Mouse (Mus musculus) ovary, adult 18-20 months (tissue): ENCODE measurements at regions not wholly inside any gene's neighbourhood (a gene's known extent, or its start where the extent isn't known, plus 50 kb on each side); places are given as distances from the start of the nearest gene placed in this dataset.

ENCODE experiments used
- DNase-seq: peaks from one replicate; pipeline ENCODE4 v3.0.0; 2022; ENCODE audit warnings: low spot score, mixed read lengths

DNA sequence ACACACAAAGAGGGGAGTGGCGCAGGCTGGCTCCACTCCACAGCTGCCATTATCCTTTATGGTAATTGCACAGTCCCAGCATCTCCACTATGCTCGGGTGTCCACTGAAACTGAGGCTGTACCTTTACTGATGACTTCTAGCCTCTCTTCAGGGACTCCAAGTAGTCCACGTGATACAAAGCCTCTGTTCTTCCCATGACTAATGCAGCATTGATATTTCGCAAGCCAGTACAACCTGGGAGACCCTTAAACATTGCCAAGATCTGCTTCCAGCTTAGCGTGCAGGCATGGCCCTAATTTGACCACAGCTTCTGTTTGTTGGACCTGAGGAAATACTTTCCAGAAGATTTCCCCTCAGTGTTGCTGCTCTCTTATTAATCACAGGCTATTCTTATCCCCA is 215.8 kb downstream of the Galc start:
- DNase-seq = no peak

DNA sequence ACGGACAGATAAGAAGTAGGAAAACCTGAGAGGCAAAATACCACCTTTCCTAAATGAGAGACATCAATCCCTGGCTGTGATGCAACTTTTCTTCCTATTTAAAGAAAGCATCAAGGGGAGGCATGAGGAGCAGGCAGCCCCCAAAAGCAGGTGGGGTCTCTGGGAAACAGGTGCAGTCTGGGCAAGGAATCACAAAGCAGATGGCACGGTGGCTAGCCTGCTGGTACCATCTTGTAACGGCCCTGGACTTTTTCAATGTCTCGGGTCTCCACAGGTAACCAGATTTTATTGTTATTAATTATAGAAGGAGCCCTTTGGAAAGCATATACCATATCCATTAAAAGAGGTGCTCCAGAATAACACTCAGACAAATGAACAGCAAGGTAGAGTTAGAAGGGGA is 219.6 kb downstream of the Galc start:
- DNase-seq = no peak

DNA sequence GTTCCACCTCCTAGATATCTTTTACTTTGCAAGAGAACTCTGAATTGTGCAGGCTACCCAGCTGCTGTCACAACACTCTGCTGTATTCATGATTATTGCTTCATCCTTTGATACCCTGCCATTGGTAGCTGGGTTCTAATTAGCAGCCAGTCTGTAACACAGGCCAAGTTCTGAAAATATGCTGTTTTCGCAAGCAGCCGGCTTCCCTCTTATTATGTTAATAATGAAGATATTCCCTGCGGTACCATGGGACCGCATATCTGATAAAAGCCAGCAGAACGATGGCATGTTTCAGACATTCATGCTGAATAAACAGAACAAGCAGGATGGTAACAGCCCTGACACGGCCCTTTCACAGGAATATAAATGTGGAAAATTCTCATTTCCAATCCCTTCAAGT is 235.6 kb downstream of the Galc start:
- DNase-seq = no peak

DNA sequence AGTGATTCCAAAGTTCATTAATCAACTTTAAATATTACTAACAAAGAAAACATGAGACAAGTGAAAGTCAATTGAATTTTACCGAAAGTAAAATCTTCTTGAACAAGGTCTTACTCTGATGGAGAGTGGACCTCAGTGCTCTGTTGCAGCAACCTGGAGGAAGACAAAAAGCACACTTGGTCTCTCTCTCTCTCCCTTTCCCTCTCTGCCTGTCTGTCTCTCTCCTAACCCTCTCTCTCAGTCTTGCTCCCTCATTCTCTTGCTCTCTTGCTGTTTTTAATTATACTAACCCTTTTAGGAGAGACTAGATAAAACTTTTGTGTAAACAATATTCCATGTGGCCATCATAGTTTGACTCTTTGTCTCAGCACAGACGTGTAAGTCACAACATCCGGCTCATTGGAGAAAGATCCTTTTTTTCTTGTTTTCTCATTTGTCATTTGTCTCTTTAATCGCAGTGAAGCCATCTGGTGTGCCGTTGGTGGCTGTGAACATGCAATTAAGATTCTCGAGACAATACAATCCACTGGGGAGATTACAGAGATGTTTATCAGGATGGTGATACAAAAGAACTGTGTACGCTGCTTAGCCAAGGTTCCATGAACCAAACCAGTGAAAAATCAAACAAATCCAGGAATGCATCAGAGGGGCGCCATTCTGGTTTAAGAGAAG is 244.5 kb downstream of the Galc start:
- DNase-seq = no peak

DNA sequence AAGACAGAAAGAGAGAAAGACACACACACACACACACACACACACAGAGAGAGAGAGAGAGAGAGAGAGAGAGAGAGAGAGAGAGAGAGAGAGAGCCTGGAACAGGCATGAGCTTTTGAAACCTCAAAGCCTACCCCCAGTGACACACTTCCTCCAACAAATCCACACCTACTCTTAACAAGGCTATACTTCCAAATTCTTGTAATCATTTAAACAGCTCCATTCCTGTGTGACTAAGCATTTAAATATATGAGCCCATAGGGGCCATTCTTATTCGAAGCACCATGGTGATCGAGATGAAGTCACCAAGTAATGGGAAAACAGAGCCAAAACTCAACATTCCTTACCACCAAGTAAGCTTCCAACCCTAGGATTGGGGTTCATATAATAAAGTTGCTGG is 250.1 kb downstream of the Galc start:
- DNase-seq = no peak

DNA sequence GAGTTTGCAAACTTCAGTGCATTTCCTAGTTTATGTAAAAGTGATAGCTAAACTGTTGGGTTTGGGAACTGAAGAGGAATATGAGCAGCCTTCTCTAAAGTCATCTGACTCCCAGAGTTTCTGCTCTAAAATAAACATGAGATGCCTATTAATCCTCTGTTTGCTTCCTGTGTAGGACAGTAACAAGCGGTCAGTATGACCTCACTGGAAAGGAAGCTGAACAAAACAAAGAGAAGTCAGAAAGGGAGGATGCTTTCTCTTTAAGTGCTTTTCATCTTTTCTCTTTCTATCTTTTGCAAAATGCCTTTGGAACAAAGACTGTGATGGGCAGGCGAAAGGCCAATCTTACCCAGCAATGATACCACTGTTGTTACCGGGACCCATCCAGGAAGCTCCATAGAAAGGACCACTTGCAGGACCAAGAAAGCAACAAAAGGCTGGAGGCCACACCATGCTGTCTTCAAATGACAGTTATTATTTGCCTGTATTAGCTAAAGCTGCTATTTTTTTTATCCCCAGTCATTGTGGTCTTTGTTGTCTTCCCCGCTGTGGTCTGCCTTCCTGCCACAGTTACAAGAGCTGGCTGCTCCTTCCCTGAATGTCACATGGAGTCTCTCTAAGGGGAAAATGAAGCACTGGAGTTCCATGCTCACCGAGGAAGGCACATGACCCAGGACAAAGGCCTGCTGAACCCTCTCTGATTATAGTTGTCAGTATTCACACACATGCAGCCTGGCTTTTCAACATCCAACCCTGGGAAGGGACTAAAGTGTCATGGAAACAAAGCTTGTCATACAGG is 253.4 kb downstream of the Galc start:
- DNase-seq = no peak

DNA sequence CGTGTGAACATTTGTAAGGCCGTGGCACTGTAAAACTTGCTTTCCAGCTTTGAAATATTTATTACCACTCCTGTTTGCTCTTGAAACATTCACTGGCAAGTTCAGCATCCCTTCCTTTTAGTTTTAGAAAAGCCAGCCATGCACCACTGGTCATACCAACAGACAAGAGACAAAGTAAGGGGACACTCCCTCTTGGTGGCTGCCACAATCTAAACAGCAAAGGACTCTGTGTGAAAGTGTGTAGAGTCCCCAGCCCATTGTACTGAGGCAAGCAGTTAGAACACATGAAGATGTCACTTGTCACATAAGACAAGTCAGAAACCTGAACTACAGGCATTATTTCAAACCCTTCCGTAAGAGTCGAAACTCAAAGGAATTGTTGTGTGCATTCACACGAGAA is 257.0 kb downstream of the Galc start:
- no peak for DNase-seq

DNA sequence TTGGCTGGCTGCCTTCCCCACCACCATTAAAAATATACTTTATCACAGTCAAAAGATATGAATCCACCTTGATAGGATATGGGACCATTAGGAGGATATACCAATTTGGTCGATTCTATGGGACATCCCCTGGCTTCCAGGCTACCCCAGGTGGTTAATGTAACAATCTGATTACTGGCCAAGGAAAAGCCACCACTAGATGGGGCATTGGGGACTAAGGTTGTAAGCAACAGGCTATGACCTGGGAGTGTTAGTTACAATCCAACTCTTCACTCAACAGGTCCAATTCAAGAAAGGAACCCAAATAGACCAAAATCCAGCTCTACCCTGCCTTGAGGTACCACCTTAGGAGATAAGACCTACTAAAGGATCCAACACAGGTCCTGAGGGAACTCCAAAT is 264.4 kb downstream of the Galc start:
- no peak for DNase-seq

DNA sequence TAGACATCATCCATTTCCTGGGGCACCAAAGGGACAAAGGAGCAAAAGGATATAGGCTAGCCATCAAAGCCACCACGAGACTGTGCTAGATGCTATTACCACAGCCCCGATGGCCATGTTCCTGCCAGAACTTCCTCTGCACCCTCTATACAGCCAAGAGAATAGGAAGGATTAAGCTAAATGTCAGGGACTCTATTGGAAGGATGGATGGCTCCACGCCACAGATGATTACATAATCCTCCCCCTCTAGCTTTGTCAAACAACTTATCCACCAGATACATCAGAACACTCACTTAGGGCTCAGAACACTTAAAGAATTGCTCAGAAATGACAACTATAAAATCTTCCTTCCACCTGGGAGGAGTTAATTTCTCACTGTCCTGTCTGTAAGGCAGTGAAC is 265.3 kb downstream of the Galc start:
- DNase-seq = no peak

DNA sequence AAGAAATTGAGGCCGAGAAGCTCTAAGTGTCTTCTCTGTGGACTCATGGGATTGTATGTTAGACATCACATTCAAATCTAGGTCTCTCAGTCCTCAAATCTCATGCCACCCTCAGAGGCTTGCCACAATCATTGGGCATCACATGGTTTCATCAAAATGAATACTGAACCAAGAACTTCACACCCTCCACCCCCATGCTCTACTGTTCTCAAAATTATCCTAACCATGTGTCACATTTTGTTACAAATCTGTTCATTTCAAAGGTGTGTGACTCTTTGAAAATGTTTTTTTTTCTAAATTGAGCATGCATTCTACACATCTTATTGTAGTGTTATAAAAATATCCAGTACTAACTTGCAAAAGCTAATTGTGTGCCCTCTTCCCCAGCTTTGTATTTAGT is 275.9 kb downstream of the Galc start:
- no peak for DNase-seq

DNA sequence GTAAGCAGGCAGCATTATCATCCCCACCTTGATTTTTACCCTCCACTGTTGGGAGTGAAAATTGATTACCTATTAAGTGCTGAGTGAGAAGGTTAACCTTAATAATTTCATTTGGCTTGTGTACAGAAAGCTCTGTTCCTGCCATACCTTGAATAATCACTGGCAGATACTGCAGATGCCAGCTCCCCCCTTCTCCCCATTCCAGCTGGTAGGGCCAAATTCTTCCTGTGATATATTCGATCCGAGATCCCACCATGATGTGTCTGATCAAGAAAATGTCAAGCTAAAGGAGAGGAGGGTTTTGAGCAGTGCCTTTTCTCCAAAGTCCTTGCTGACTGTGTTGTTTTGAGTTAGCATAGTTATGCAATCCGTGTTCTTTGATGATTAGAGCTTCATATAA is 280.6 kb downstream of the Galc start:
- no peak for DNase-seq

DNA sequence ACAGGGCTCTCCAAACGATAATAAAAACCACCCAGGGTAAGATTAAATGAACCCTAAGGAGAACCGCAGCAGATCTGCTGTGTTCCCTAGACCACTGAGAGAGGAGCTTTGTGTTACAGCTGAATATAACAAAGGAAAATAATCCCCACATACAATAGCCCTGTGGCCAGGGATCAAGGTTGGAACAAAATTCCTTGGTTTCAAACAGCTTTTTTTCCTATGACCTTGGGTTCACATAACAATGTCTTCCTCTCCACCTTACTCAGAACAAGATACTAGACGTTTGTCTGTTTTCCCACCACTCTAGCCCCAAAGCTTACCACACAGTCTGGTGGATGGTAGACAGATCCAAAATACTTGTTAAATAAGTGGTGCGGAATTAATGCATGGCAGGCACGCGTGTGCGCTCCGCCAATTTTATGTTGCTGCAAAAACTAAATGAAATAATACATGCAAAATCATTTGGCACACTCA is 281.0 kb downstream of the Galc start:
- DNase-seq = no peak

DNA sequence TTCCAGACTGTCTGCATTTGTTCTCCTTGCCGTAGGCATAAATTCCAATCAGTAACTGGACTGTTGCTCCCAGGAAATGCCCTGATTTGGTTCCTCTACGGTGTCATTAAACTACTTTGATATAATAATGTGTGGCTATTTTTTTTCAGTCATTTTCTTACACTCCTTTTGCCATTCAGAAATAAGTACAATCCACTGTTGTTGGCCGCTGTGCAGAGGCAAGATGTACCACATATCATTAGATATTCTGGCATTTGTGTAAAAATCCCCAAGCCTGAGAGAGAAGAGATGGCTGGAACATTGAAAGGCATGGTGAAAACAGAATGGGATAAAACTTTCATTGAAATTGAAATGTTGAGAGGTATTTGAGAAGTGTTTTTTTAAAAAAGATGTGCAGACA is 281.6 kb downstream of the Galc start:
- DNase-seq = no peak

DNA sequence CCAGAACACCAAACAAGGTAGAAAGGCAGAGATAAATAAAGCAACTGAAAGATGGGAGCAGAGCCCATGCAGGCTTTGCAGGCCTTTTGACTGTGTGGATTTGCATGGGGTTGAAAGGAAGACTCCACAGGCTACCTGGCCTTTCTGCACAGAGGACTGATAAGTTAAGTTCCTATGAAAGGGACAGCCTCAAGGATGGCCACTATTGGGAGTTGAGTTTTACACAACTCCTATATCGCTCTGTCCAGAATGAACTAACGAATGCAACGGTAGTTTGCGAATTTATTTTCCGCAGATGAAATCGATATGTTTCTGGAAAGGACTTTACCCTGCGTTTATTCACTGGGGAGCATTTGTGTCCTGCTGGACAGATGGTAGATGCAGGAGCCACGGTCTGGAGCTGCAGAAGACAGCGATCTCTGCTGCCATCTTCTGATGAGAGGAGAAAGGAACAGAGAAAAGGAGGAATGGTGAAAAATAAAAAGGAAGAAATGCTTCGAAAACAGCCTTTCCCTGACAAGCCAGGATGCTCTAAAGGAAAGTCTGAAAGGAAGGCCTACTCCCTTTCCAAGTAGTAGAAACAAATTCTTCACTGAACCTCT is 285.2 kb downstream of the Galc start:
- no peak for DNase-seq

DNA sequence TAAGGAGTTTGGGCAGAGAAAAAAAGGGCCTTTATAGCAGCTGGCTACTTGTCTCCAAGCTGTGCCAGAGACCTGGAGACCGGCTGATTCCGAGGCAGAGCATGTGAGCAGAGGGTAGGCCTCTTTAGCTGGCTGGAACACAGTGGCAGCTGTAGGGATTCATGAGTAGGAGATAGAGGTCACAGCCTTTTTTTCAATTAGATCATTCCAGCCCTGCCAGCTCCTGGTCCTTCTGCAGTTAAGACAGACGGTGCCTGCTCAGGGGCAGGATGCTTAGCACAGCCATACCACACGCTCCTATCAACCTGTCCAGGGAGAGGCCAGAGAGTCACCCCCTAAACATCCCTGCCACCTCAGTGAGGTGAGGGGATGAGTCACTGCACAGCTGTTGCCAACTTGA is 302.1 kb downstream of the Galc start:
- DNase-seq = no peak

DNA sequence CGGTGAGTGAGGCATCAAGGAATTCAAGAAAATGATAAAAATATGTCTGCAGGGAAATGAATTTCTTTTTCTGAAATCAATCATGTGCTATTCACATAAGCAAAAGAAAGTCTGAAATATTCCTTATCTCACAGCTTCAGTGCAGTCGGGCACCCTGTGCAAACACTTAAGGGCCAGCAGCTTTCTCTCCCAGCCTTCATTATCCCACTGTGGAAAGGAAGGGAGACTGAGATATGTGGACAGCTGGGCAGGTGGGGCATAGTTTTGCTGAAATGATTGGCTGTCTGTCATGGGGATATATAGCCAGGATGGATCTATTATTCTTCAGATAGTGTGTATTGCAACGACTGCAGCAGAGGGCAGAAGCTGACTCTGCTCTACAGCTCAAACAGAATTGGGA is 305.9 kb downstream of the Galc start:
- no peak for DNase-seq

DNA sequence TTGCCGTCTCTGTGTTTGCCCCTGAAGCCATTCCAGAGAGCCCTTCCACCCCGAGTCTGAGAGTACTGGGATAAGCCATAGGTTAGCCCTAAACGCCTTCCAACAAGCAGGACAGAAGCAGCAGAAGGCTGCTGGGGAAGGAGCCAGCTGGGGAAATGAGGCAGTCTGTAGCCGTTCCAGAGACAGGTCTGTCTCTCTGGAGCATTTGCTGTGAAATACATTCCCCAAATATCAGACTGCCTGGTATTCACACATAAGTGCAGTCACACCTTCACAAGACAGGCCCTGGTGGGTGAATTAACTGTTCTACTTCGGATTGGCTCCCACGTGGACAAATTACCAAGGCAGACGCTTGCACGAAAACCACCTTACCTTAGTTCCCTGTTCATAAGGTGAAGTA is 307.1 kb downstream of the Galc start:
- DNase-seq = no peak

DNA sequence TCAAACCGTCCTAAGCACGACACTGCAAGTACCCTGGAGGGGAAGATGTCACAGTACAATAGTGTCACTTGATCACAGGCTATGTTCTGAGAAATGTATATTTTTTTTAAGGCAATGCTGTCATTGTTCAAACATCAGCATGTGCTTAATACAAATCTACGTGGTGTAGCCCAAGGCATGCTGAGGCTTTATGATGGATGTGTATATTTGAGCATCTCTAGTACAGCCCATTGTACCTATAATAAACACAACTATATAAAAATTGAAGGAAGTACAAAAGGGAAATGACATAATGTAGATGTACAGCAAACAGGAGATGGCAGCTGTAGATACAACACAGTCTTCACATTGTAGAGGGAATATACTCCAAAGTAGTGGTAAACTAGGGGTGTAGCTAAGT is 309.2 kb downstream of the Galc start:
- DNase-seq = no peak

DNA sequence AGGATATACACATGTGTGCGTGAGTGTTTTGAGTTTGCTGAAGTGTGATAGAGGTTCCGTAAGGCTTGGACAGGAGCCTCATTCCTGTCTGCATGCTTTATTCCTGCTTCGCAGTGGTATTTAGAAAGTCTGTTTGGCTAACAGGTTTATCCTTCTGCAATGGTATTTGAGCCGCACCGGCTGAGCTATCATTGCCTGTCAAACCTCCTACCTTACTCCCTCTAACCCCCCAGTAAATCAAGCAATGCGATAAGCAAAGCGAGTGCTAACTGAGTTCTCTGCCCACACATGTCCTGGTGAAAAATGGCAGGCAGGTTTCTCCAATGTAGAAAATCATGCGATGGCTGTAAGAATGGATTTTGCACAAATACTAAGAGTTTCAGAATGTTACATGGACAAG is 311.8 kb downstream of the Galc start:
- no peak for DNase-seq

DNA sequence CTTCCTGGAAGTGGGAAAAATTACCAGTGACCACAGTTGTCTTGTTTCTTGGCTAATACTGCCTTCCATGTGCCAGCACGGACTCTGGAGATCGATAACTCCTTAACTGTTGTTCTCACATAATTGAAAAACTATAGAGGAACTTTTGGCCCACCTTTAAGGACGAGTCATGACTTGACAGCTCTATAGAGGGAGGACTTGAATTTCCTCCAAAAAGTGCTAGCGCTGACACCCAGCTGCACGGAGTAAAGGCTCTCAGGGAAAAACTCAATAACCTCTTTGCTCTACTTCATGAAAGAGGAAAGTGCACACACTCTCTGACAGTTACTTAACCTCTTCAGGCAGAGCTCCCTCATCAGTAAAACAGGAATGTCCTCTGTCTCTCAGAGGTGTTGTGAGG is 320.9 kb downstream of the Galc start:
- DNase-seq = no peak

DNA sequence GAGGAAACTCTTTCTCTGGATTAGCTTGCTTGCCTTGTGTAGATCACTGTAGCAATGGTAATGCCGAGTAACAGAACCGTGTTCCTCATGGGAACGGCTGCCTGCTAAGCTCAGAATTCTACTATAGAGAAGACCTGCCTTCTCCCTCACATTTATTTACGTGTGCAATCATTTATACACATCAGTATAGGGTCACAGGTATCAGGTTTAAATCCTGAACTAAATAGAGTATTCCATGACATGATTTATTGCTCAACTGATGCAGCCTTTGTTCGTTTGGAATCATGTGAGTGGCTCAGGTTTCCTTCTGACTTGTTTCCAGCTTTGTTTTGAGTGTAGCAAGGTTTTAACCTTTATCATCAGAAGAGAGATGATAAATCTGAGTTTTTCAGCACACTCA is 329.4 kb downstream of the Galc start:
- DNase-seq = no peak

DNA sequence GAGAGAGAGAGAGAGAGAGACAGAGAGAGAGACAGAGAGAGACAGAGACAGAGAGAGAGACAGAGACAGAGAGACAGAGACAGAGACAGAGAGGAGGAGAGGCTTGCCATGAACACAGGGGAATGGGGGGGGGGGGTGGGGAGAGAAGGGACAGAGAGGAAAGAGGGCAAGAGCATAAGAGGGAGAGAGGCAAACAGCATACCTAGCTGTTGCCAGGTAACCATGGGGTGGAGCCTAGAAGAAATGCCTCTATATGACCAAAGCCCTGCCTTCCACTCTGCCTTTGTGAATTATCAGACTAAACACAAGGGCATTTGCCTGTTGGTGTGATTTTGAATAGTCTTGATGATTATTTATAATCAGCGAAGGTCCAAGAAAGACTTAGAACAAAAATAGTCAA is 332.2 kb downstream of the Galc start:
- DNase-seq = no peak
